Mouse (Mus musculus) intestine, embryonic 15.5 days (tissue): ENCODE results near the gene Nhlrc3. TPM values are rescaled to one million over a fixed set of nuclear protein-coding genes. Genes with fewer than 3 reads are reported as not detected.
A peak's percentile ranks its signal among the peaks of the same experiment; 100 is the strongest.

Experiments used
- ATAC-seq: fragments of 200-750 bp; cut with Nextera tagmentation; 2 replicates; pipeline ENCODE4 v1.8.0; 2017; ENCODE audit warnings: moderate TSS enrichment, moderate library complexity
- H3K27ac ChIP-seq: fragments of 300-500 bp; sonication (generic); 2 replicates; pipeline ENCODE4 v1.5.1; 2015; ENCODE audit warnings: mild to moderate bottlenecking, inconsistent platforms
- H3K27me3 ChIP-seq: fragments of 300-500 bp; sonication (generic); replicated peaks from 2 replicates; pipeline ENCODE4 v1.6.1; 2015; ENCODE audit warnings: inconsistent platforms
- H3K36me3 ChIP-seq: fragments of 300-500 bp; sonication (generic); 2 replicates; pipeline ENCODE4 v1.6.1; 2015; ENCODE audit warnings: inconsistent platforms
- H3K4me1 ChIP-seq: fragments of 300-500 bp; sonication (generic); replicated peaks from 2 replicates; pipeline ENCODE4 v1.6.1; 2015; ENCODE audit warnings: inconsistent platforms
- H3K4me2 ChIP-seq: fragments of 300-500 bp; sonication (generic); replicated peaks from 2 replicates; pipeline ENCODE4 v1.6.1; 2015; ENCODE audit warnings: mild to moderate bottlenecking, inconsistent platforms
- H3K4me3 ChIP-seq: fragments of 300-500 bp; sonication (generic); replicated peaks from 2 replicates; pipeline ENCODE4 v1.5.1; 2015; ENCODE audit warnings: inconsistent platforms
- H3K9ac ChIP-seq: fragments of 300-500 bp; sonication (generic); 2 replicates; pipeline ENCODE4 v1.6.1; 2015; ENCODE audit warnings: inconsistent platforms
- H3K9me3 ChIP-seq: fragments of 300-500 bp; sonication (generic); 2 replicates; pipeline ENCODE4 v1.6.1; 2016; ENCODE audit warnings: inconsistent platforms
- WGBS: fragments of 180-500 bp; shearing (Covaris S2); methylation state at CpG from one replicate; pipeline ENCODE4 v1.1.7; 2015; 5-methylcytosine and 5-hydroxymethylcytosine counted together
- polyA plus RNA-seq: library from polyadenylated mRNA; unstranded; fragments of >200 nt; fragmentation: Nextera tagmentation; extraction: Ambion mirVana; gene quantifications from 2 replicates; pipeline ENCODE4 v1.2.1, GENCODE M21; 2015

Gene Nhlrc3
- polyA plus RNA-seq, 1 experiment from 2014 or later: 16.0 TPM

- H3K4me1 ChIP-seq: 0 out of 2 replicates have a peak, but pooled peaks cover 2% of the 10 kb centered on the region
- H3K9ac ChIP-seq: no peak overlapping the region
- no peaks in the 10 kb centered on the region for H3K9me3 ChIP-seq
- H3K36me3 ChIP-seq: peaks cover 28% of the 10 kb centered on the region
- WGBS: 87% methylated on average over 10 of the region's 10 CpGs
- H3K4me3 ChIP-seq: no peak overlapping the region
- ATAC-seq: no peak
- H3K27me3 ChIP-seq: no peaks in the 10 kb centered on the region
- no peak overlapping the region for H3K4me2 ChIP-seq
- no peak overlapping the region for H3K27ac ChIP-seq
Observed at GRCm38 (mm10) chr3:53452351-53452750, 10.8 kb downstream of the Nhlrc3 start.

- Histone ChIP-seq H3K4me1 (0 out of 2 replicates have a peak, but pooled peaks cover 2% of the 10 kb centered on the region), H3K4me2 (no peak overlapping the region), H3K9ac (no peak overlapping the region), H3K27me3 (no peaks in the 10 kb centered on the region), H3K4me3 (no peak overlapping the region), H3K36me3 (peaks cover 21% of the 10 kb centered on the region), H3K9me3 (no peaks in the 10 kb centered on the region), H3K27ac (no peak overlapping the region)
- no peak for ATAC-seq
- 92% methylated on average over 11 of the region's 11 CpGs for WGBS
Observed at GRCm38 (mm10) chr3:53450666-53451065, 12.5 kb downstream of the Nhlrc3 start.

GRCm38 (mm10) chr3:53448208-53448607 is 14.9 kb downstream of the Nhlrc3 start:
- H3K4me1 ChIP-seq: no peaks in the 10 kb centered on the region

GRCm38 (mm10) chr3:53446801-53447200 is 16.3 kb downstream of the Nhlrc3 start:
- WGBS: 82% methylated on average over 3 of the region's 3 CpGs
- Histone ChIP-seq H3K9ac (no peak overlapping the region), H3K36me3 (peaks cover 10% of the 10 kb centered on the region), H3K27me3 (no peaks in the 10 kb centered on the region), H3K27ac (no peak overlapping the region), H3K9me3 (no peaks in the 10 kb centered on the region), H3K4me2 (no peak overlapping the region), H3K4me1 (no peaks in the 10 kb centered on the region), H3K4me3 (no peak overlapping the region)
- no peak for ATAC-seq

More at GRCm38 (mm10) chr3:53448208-53448607, 14.9 kb downstream of the Nhlrc3 start:
- no peak overlapping the region for H3K9ac ChIP-seq
- H3K27me3 ChIP-seq: no peaks in the 10 kb centered on the region
- peak; percentile 55; the same call in 1 of the 2 replicates for ATAC-seq
- H3K36me3 ChIP-seq: peaks cover 21% of the 10 kb centered on the region
- 25% methylated on average over 2 of the region's 2 CpGs for WGBS
- H3K4me2 ChIP-seq: no peak overlapping the region
- no peak overlapping the region for H3K4me3 ChIP-seq
- H3K9me3 ChIP-seq: no peaks in the 10 kb centered on the region
- no peak overlapping the region for H3K27ac ChIP-seq

GRCm38 (mm10) chr3:53445540-53445939 is 17.6 kb downstream of the Nhlrc3 start:
- WGBS: 84% methylated on average over 5 of the region's 5 CpGs
- Histone ChIP-seq H3K9me3 (no peaks in the 10 kb centered on the region), H3K36me3 (peaks cover 4% of the 10 kb centered on the region; the same call in 1 of the 2 replicates), H3K9ac (no peak overlapping the region), H3K4me3 (no peak overlapping the region), H3K4me2 (no peak overlapping the region), H3K27me3 (no peaks in the 10 kb centered on the region), H3K27ac (no peak overlapping the region), H3K4me1 (no peaks in the 10 kb centered on the region)
- no peak for ATAC-seq

GRCm38 (mm10) chr3:53436550-53436949 is 26.6 kb downstream of the Nhlrc3 start:
- Histone ChIP-seq H3K36me3 (no peaks in the 10 kb centered on the region), H3K27me3 (no peaks in the 10 kb centered on the region), H3K4me3 (no peak overlapping the region), H3K4me2 (no peak overlapping the region), H3K27ac (no peak overlapping the region), H3K9me3 (no peaks in the 10 kb centered on the region), H3K9ac (no peak overlapping the region), H3K4me1 (no peaks in the 10 kb centered on the region)
- 71% methylated on average over 5 of the region's 5 CpGs for WGBS
- no peak for ATAC-seq

- Histone ChIP-seq H3K9me3 (no peaks in the 10 kb centered on the region), H3K36me3 (no peaks in the 10 kb centered on the region), H3K4me1 (no peaks in the 10 kb centered on the region), H3K4me2 (no peak overlapping the region), H3K27me3 (no peaks in the 10 kb centered on the region), H3K27ac (no peak overlapping the region), H3K4me3 (no peak overlapping the region), H3K9ac (no peak overlapping the region)
- no peak for ATAC-seq
- 70% methylated on average over 3 of the region's 3 CpGs for WGBS
Observed at GRCm38 (mm10) chr3:53434610-53435009, 28.5 kb downstream of the Nhlrc3 start.

GRCm38 (mm10) chr3:53423576-53423975 is 39.6 kb downstream of the Nhlrc3 start:
- Histone ChIP-seq H3K9me3 (no peaks in the 10 kb centered on the region), H3K4me3 (no peak overlapping the region), H3K27me3 (no peaks in the 10 kb centered on the region), H3K9ac (no peak overlapping the region), H3K27ac (no peak overlapping the region), H3K4me1 (no peaks in the 10 kb centered on the region), H3K36me3 (no peaks in the 10 kb centered on the region), H3K4me2 (no peak overlapping the region)
- no peak for ATAC-seq
- 81% methylated on average over 4 of the region's 4 CpGs for WGBS

GRCm38 (mm10) chr3:53422691-53423090 is 40.4 kb downstream of the Nhlrc3 start:
- H3K9me3 ChIP-seq: no peaks in the 10 kb centered on the region
- H3K4me1 ChIP-seq: no peaks in the 10 kb centered on the region
- H3K4me3 ChIP-seq: no peak overlapping the region
- H3K4me2 ChIP-seq: no peak overlapping the region
- no peaks in the 10 kb centered on the region for H3K36me3 ChIP-seq
- WGBS: 78% methylated on average over 1 of the region's 1 CpGs
- H3K27me3 ChIP-seq: no peaks in the 10 kb centered on the region
- no peak overlapping the region for H3K9ac ChIP-seq
- no peak overlapping the region for H3K27ac ChIP-seq
- no peak for ATAC-seq

GRCm38 (mm10) chr3:53421656-53422055 is 41.5 kb downstream of the Nhlrc3 start:
- Histone ChIP-seq H3K4me1 (no peaks in the 10 kb centered on the region), H3K36me3 (no peaks in the 10 kb centered on the region), H3K4me2 (no peak overlapping the region), H3K27me3 (no peaks in the 10 kb centered on the region), H3K9ac (no peak overlapping the region), H3K9me3 (no peaks in the 10 kb centered on the region), H3K4me3 (no peak overlapping the region), H3K27ac (no peak overlapping the region)
- ATAC-seq: no peak
- WGBS: 91% methylated on average over 12 of the region's 12 CpGs

- ATAC-seq: no peak
- WGBS: 76% methylated on average over 7 of the region's 7 CpGs
- H3K9ac ChIP-seq: no peak overlapping the region
Observed at GRCm38 (mm10) chr3:53417701-53418100, 45.4 kb downstream of the Nhlrc3 start.

GRCm38 (mm10) chr3:53416036-53416506 is 47.1 kb downstream of the Nhlrc3 start:
- 45% methylated on average over 5 of the region's 5 CpGs for WGBS
- Histone ChIP-seq H3K4me1 (no peaks in the 10 kb centered on the region; the same call in 1 of the 2 replicates), H3K4me3 (no peak overlapping the region), H3K27ac (no peak overlapping the region), H3K9ac (no peak overlapping the region), H3K27me3 (no peaks in the 10 kb centered on the region), H3K36me3 (no peaks in the 10 kb centered on the region), H3K9me3 (no peaks in the 10 kb centered on the region), H3K4me2 (no peak overlapping the region)
- no peak for ATAC-seq

More at GRCm38 (mm10) chr3:53417701-53418100, 45.4 kb downstream of the Nhlrc3 start:
- Histone ChIP-seq H3K4me3 (no peak overlapping the region), H3K36me3 (no peaks in the 10 kb centered on the region), H3K27ac (no peak overlapping the region), H3K9me3 (no peaks in the 10 kb centered on the region), H3K4me1 (no peaks in the 10 kb centered on the region; the same call in 1 of the 2 replicates), H3K4me2 (no peak overlapping the region), H3K27me3 (no peaks in the 10 kb centered on the region)

GRCm38 (mm10) chr3:53413959-53414358 is 49.2 kb downstream of the Nhlrc3 start:
- no peaks in the 10 kb centered on the region for H3K36me3 ChIP-seq
- H3K4me2 ChIP-seq: no peak overlapping the region
- no peak overlapping the region for H3K4me3 ChIP-seq
- H3K27ac ChIP-seq: no peak overlapping the region
- no peaks in the 10 kb centered on the region for H3K9me3 ChIP-seq
- H3K4me1 ChIP-seq: no peaks in the 10 kb centered on the region; the same call in 1 of the 2 replicates
- 41% methylated on average over 3 of the region's 3 CpGs for WGBS
- no peaks in the 10 kb centered on the region for H3K27me3 ChIP-seq
- H3K9ac ChIP-seq: no peak overlapping the region
- peak; percentile 41; the same call in 1 of the 2 replicates for ATAC-seq
